Mouse (Mus musculus): ENCODE results near the gene Cspg5. TPM values are rescaled to one million over a fixed set of nuclear protein-coding genes. Genes with fewer than 3 reads are reported as not detected.

The Cspg5 gene
- polyA plus RNA-seq, 1 experiment from 2014 or later, result 1.9 TPM

DNA sequence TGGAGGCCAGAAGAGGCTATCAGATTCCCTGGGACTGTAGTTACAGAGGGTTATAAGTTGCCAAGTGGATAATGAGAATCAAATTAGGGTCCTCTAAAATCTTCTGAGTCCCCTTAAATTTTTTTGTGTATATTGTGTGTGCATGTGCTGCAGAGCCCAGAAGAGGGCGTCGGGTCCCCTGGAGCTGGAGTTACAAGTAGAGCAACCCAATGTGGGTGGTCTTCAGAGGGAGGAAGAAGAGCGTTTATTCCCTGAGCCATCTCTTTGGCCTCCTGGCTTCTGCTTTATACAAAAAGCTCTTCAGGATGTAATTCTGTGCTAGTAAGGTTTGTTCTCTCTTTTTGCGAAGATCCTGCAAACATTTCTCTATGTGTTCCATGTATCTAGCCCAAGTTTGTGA is 60.9 kb downstream of the Cspg5 start:
- 4% methylated on average over 4 of the region's 4 CpGs for WGBS
- Histone ChIP-seq H3K4me1 (ENCODE audit: insufficient read depth, low read depth, low read length) (no peaks in the 10 kb centered on the region), H3K9ac (replicated peaks; ENCODE audit: low read depth) (peak overlapping the region; percentile 36), H3K4me3 (ENCODE audit: low read depth, low read length) (peak overlapping the region; percentile 54), H3K27me3 (replicated peaks; ENCODE audit: insufficient read depth, low read length) (no peaks in the 10 kb centered on the region), H3K27ac (ENCODE audit: low read length) (peak overlapping the region; percentile 83), H3K9me3 (ENCODE audit: low read length) (no peaks in the 10 kb centered on the region), H3K36me3 (ENCODE audit: insufficient read depth, low read length) (no peaks in the 10 kb centered on the region), H3K4me2 (replicated peaks; ENCODE audit: low read depth, low read length) (peak overlapping the region; percentile 78)
- peak; percentile 34 for DNase-seq (ENCODE audit: low spot score)
- no peak for ATAC-seq
- TF ChIP-seq EP300 (IDR thresholded peaks at IDR 0.05) (no peak), CTCF (IDR thresholded peaks at IDR 0.05) (peak; percentile 44)

DNA sequence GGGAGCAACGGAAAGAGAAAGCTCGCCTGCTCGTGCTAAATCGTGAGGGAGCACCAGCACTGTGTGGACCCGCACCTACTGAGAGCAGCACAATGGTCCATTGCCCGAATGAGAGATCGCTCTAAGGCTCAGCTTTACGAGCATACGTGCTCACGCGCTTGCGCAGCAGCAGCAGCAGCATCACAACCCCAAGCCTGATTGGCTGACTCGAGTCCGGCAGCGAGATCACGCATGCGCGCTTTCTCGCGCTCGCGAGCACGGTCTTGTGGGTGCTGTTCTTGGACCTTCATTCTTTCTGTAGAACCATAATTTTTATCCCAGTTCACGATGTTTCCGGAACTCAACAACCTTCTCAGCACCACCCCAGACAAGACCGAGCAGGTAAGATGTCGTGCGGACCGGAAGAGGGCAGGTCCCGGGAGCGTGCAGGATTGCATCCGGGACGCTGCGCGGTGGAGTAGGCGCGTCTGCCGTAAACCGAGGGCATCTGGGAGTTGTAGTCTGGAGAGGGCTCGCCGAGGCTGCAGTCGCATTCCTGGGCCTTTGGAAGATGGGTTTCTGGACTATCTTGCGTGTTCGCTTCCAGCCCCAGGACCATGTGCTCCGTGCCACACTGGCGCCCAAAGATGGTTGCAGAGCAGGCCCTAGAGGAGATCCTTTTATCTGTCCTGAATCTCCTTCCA is 61.5 kb downstream of the Cspg5 start, which contains the start of gene Elp6:
Gene Elp6 (plus strand): TSS at position 205 of the 683 bp plus-strand sequence.
- Histone ChIP-seq H3K9ac (replicated peaks; ENCODE audit: low read depth) (peak within 1 kb of the TSS; percentile 36), H3K4me3 (ENCODE audit: low read depth, low read length) (peak within 1 kb of the TSS; percentile 54), H3K9me3 (ENCODE audit: low read length) (no peaks in the 10 kb centered on the region), H3K27ac (ENCODE audit: low read length) (peak within 1 kb of the TSS; percentile 83), H3K27me3 (replicated peaks; ENCODE audit: insufficient read depth, low read length) (no peaks in the 10 kb centered on the region), H3K4me2 (replicated peaks; ENCODE audit: low read depth, low read length) (peak within 1 kb of the TSS; percentile 78), H3K36me3 (ENCODE audit: insufficient read depth, low read length) (no peaks in the 10 kb centered on the region; the same call in 1 of the 2 replicates), H3K4me1 (ENCODE audit: insufficient read depth, low read depth, low read length) (no peaks in the 10 kb centered on the region)
- DNase-seq (ENCODE audit: low spot score), result peak; percentile 96
- ATAC-seq, result peak; percentile 99
- TF ChIP-seq CTCF (IDR thresholded peaks at IDR 0.05), result peak; percentile 37; the same call in 1 of the 2 replicates
- no peak for TF ChIP-seq EP300 (IDR thresholded peaks at IDR 0.05)
- WGBS, result 2% methylated on average over 46 of the region's 46 CpGs

DNA sequence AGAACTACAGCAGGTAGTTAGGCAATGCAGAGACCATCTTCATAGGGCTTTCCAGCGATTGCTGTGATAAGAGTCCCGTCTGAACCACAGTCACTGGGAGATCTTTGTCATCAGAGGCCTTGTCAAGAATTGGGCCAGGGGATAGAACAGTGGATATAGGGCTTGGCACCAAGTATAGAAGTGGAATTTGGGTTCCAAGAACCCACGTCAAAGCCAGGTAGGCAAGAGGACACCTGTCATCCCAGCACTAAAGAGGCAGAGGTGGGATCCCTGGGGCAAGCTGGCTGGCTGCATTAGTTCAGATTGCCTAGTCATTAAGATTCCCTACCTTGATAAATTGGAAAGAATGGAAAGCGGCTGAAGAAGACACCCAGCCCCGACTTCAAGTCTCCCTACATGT is 62.8 kb downstream of the Cspg5 start:
- H3K4me3 ChIP-seq (ENCODE audit: low read depth, low read length), result no peak overlapping the region
- 90% methylated on average over 5 of the region's 5 CpGs for WGBS
- ATAC-seq (no peak), DNase-seq (ENCODE audit: low spot score) (no peak)
- H3K27ac ChIP-seq (ENCODE audit: low read length), result no peak overlapping the region
- H3K4me2 ChIP-seq (replicated peaks; ENCODE audit: low read depth, low read length), result no peak overlapping the region
- no peaks in the 10 kb centered on the region for H3K27me3 ChIP-seq (replicated peaks; ENCODE audit: insufficient read depth, low read length)
- no peaks in the 10 kb centered on the region for H3K9me3 ChIP-seq (ENCODE audit: low read length)
- H3K36me3 ChIP-seq (ENCODE audit: insufficient read depth, low read length), result peaks cover 8% of the 10 kb centered on the region; the same call in 1 of the 2 replicates
- H3K9ac ChIP-seq (replicated peaks; ENCODE audit: low read depth), result no peak overlapping the region
- TF ChIP-seq EP300 (IDR thresholded peaks at IDR 0.05) (no peak), CTCF (IDR thresholded peaks at IDR 0.05) (no peak)
- H3K4me1 ChIP-seq (ENCODE audit: insufficient read depth, low read depth, low read length), result no peaks in the 10 kb centered on the region

Small RNA genes lying within 50 kb of the gene (microRNA-seq; reads per million reads assigned to microRNA genes)
- 14.7 reads per million, percentile 27 among the genes with 10 or more reads in this experiment for gene Mir6236

Other genes with a start within 250 kb of the Cspg5 start
- gene Smarcc1, start 126.1 kb upstream of the Cspg5 start, polyA plus RNA-seq (2015; fragmentation: Nextera tagmentation; extraction: Ambion mirVana), result 26.4 and 29.2 TPM in 2 replicates
- 51.7 and 56.7 TPM in 2 replicates for gene Dhx30, start 126.0 kb upstream of the Cspg5 start, polyA plus RNA-seq (2015; fragmentation: Nextera tagmentation; extraction: Ambion mirVana)
- gene Elp6, start 61.4 kb downstream of the Cspg5 start, polyA plus RNA-seq (2015; fragmentation: Nextera tagmentation; extraction: Ambion mirVana), result 6.9 and 7.8 TPM in 2 replicates
- gene Scap, start 89.5 kb downstream of the Cspg5 start, polyA plus RNA-seq (2015; fragmentation: Nextera tagmentation; extraction: Ambion mirVana), result 18.1 and 21.3 TPM in 2 replicates
- gene Ptpn23, start 164.4 kb downstream of the Cspg5 start, polyA plus RNA-seq (2015; fragmentation: Nextera tagmentation; extraction: Ambion mirVana), result 8.8 and 11.2 TPM in 2 replicates
- 24.6 and 30.7 TPM in 2 replicates for gene Ngp, start 176.0 kb downstream of the Cspg5 start, polyA plus RNA-seq (2015; fragmentation: Nextera tagmentation; extraction: Ambion mirVana)
- 4.1 and 4.5 TPM in 2 replicates for gene Klhl18, start 232.9 kb downstream of the Cspg5 start, polyA plus RNA-seq (2015; fragmentation: Nextera tagmentation; extraction: Ambion mirVana)
- gene Kif9, start 233.2 kb downstream of the Cspg5 start, polyA plus RNA-seq (2015; fragmentation: Nextera tagmentation; extraction: Ambion mirVana), result 3.4 TPM in 2 replicates